Mouse (Mus musculus) spleen, postnatal 14 days (tissue): ENCODE data around the gene Podxl.
"Not testable (repeated sequence)": the region's sequence is repeated elsewhere in the genome, so short reads cannot be mapped to it uniquely, and the experiment has no call there.

Experiments
- DNase-seq, 2 experiments: peaks; one replicate each; pipeline ENCODE4 v3.0.0; 2021 to 2022; ENCODE audit warnings: low spot score in 2 of 2

Gene Podxl

GRCm38 (mm10) chr6:31568070-31568595 is 4.4 kb upstream of the Podxl start:
- DNase-seq = no peak

GRCm38 (mm10) chr6:31567200-31567599 is 3.4 kb upstream of the Podxl start:
- no peak for DNase-seq

DNA sequence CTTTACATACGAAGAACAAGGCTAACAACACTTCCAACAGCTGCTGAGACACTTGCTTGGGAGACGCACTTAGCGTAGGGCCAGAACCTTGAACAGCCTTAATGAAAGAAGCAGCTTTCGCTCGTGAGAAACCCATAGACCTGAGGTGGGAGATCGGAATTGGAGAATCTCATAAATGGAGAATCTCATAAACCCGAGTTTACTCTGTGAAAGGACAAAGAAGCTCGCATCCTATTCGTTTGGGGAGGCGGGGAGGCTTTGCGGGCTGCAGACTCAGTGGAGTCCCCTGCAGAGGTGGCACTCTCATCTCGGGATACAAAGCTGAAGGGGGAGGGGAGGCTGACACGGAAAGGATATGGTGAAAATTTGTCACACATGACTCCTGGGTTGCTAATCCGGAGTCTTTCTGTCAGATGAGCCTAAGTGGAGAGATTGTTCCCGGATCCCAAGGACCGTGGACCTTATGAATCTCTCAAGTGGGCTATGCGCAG is 1.2 kb upstream of the Podxl start:
- no peak for DNase-seq

GRCm38 (mm10) chr6:31564182-31564531 is 376 bp upstream of the Podxl start:
- DNase-seq = no peak

DNA sequence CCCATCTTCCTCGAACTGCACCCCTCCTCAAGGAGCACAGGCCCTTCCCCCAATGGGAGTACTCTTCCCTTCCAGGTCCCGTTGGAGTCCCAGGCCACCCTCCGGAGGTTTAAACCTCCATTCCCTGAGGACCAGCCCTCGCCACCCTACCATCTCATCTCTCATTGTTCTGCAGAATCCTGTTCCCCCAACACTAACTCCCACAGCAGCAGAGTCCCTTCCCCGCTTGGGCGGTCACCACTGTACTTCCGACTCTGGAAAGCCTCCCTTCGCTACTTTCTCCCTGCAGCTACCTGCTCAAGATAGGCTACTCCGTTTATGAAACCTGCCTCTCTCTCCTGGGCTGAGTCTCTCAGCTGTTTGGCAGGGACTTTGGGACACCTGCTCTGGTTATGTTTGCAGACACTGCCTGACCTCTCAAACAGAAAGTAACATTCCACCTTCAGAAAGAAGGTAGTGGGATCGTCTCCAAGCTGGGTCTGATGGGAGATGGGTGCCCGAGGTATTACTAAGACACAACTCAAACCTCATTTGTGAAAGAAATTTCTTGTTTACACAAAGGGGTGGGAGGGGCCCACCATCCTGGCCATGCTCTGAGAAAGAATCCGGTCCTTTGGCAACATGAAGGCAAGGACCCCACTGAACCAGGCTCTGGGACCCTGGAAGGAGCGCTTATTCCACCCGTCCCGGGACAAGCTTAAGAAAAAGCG is 1.3 kb downstream of the Podxl start:
- DNase-seq = no peak

GRCm38 (mm10) chr6:31561948-31562347 is 1.8 kb downstream of the Podxl start:
- DNase-seq = not testable (repeated sequence)

GRCm38 (mm10) chr6:31560138-31560959 is 3.4 kb downstream of the Podxl start:
- no peak for DNase-seq

GRCm38 (mm10) chr6:31556460-31557100 is 7.2 kb downstream of the Podxl start:
- DNase-seq = no peak

- no peak for DNase-seq
These were observed 12.8 kb downstream of the Podxl start for GRCm38 (mm10) chr6:31550876-31551532.

DNA sequence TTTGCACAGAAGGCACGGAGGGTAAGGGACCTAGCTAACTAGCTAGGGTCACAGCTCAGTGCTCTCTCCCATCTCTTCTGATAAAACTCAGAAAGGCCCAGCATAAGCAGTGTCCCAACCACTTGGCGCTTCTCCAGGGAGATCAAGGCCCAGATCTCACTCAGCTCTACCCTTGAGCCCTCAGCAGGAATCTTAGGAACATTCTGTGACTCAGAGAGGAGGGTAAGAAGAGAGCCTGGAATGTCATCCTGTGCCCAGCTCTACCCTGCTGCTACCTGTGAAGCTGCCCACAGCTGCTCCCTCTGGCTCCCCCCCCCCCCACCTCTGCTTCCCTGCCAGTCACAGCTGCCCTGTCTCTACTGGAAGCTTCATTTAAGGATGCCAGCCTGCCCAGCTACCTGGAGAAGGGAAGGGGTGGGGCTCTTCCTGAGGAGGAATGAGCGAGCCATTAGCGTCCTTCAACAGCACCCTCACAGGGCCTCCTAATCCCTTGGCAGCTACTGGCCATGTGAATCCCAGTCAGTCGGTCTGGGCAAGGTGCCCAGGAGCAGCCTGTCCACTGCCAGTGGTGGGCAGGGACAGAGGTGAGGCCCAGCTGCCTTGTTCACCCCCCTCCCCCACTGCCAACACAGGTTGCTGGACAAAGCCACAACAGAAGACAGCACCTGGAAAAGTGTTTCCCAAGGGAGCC is 14.3 kb downstream of the Podxl start:
- no peak for DNase-seq

DNA sequence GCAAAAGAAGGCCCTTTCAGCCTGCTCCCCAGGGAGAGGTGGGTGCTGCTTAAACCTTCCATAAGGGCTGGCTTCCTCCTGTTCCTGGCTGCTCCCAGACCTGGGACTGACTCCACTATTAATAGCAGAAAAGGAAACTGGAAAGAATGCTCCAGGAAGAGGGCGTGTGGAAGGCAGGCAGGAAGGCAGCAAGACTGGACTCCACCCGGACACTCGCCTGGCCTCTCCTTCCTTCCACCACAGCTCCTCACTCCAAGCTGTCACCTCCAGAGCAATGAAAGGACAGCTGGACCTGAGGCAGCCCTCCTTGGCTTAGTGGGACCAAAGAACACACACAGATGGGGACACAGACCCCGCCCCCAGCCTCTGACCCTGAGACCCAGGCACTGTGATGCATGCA is 19.5 kb downstream of the Podxl start:
- no peak for DNase-seq

- no peak for DNase-seq
These were observed 23.8 kb downstream of the Podxl start for GRCm38 (mm10) chr6:31540018-31540417.

DNA sequence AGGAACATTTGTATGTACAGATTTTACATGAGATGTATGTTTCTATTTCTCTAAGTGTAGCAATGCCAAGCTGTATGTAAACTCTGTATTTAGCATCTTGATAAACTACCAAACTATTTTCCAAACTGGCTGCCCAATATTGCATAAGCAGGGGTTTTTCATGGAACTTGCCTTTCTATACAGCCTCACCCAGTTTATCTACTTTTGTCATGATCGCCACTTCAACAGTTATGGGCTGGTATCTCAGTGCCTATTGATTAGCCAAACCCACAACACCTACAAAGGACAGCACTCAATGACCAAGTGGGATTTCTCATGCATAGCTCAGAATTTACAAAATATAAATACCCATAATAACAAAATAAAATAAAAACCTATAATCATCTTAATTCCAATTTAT is 25.7 kb downstream of the Podxl start:
- no peak for DNase-seq

DNA sequence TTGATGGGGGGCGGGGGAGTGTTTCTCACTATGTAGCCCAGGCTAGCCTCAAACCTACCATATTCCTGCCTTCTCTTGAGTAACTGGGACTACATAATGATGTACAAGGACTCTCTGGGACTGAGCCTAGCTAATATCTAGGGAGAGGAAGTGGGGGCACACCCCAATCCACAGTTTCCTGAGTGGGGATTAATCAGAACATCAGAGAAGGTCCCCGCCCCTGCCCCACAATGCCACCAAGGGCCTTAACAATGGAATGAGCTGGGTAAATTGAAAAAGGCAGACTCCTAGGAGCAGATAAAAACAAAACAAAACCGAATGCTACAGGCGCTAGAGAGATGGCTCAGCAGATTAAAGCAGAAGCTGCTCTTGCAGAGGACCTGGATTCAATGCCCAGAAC is 26.6 kb downstream of the Podxl start:
- DNase-seq = no peak

GRCm38 (mm10) chr6:31534705-31535104 is 29.1 kb downstream of the Podxl start:
- DNase-seq = no peak

DNA sequence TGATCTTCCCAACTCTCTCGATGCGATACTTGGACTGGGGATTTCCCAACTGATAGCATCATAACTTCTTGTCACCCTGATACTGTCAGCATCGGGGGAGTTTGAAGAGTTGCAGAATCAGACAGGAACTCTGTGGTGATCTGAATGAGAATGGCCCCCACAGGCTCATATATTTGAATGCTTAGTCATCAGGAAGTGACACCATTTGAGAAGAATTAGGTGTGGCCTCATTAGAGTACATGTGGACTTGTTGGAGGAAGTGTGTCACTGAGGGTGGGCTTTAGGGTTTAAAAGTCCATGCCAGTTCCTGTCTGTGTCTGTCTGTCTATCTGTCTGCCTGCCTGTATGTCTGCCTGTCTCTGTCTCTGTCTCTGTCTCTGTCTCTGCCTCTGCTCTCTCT is 31.9 kb downstream of the Podxl start:
- DNase-seq = no peak

- no peak for DNase-seq
These were observed 35.4 kb downstream of the Podxl start for GRCm38 (mm10) chr6:31528339-31528738.

DNA sequence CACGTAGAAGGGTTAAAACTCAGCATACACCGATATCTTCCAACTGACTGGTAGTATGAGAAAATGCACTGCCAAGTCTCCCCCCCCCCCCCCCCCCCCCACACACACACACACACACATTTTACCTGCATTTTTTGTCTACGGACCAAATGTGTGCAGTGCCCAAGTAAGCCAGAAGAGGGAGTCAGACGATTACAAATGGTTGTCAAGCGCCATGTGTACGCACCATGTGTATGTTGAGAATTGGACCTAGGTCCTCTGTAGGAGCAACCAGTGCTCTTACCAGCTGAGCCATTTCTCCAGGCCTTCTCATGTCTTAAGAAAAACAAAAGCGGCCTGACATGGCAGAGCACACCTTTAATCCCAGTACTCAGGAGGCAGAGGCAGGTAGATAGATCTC is 35.9 kb downstream of the Podxl start:
- peak in 1 of 2 experiments; percentile 37 for DNase-seq

- no peak for DNase-seq
These were observed 36.9 kb downstream of the Podxl start for GRCm38 (mm10) chr6:31526929-31527328.

DNA sequence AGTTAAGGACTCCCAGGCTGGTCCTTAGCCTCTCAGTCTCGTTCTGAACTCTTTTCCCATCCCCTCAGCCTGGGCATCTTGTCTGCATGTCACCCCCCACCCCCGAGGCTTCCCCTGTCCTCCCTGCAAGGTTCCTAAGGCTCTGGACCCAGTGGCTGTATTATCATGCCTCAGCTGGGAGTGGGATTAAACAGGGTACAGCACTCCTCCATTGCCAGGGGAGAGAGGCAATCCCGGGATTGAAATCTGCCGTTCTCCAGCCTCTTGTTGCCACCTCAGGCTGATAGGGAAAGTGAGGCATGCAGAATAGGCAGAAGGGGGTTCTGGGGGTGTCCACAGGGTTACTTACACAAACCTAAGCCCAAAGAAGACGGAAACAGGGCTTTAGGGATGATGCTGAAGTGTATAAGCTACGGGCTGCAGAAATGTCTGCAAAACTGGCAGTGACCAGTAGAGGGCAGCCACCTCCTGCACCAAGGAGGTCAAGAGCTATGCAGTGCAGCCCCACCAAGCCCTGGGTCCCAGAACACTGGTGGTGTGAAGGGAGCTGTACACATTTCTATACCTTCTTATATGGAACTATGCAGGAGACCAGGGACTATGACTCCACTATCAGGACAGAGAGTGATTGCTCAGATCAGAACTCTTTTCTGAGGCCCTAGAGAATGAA is 38.4 kb downstream of the Podxl start:
- peak; percentile 20 to 36 for DNase-seq

DNA sequence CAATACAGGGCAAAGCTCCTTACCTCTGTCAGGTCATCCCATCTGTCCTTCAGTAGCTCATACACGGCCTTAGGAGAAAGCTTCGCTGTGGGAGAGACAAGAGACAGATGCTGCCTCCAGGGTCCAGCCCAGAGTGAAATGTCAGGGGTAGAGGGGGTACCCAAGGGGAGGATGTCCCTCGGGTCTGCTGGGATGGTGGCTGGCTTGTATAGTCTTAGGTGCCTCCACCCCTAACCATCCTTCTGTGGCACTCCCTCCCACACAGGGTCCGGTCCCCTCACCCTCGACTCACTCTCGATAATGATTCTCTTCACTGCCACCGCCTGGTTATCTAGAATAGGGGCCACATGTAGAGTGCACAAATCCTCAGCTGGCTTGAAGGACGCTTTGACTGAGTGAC is 39.1 kb downstream of the Podxl start:
- no peak for DNase-seq
